Mouse (Mus musculus): ENCODE measurements around the gene Tmem62. TPM values are rescaled to one million over a fixed set of nuclear protein-coding genes. Genes with fewer than 3 reads are reported as not detected.

Tmem62 gene
- total and polyA plus RNA-seq, 2 experiments from 2014 or later, result 2.4 to 3.3 TPM

- no peak overlapping the region for H3K27ac ChIP-seq (ENCODE audit: low read depth)
- ATAC-seq (ENCODE audit: insufficient read depth, low read depth) (no peak), DNase-seq (ENCODE audit: low spot score) (no peak)
- peaks cover 17% of the 10 kb centered on the region for H3K36me3 ChIP-seq (replicated peaks; ENCODE audit: control insufficient read depth, insufficient read depth, low read length)
- H3K9me3 ChIP-seq (replicated peaks; ENCODE audit: control insufficient read depth, low read length), result no peaks in the 10 kb centered on the region
- H3K4me3 ChIP-seq (ENCODE audit: low read depth, low read length), result no peak overlapping the region
- no peak overlapping the region for H3K4me2 ChIP-seq (ENCODE audit: low read depth, low read length)
- 65% methylated on average over 5 of the region's 5 CpGs for WGBS
- TF ChIP-seq CTCF (IDR thresholded peaks at IDR 0.05; ENCODE audit: low read depth), result no peak
- TF ChIP-seq EP300 (IDR thresholded peaks at IDR 0.05; ENCODE audit: low read depth), result no peak
- H3K27me3 ChIP-seq (ENCODE audit: control insufficient read depth, insufficient read depth, low read length), result no peaks in the 10 kb centered on the region
- no peaks in the 10 kb centered on the region for H3K4me1 ChIP-seq (ENCODE audit: control insufficient read depth, insufficient read depth)
- H3K9ac ChIP-seq (replicated peaks; ENCODE audit: low read depth, low read length), result no peak overlapping the region
These were observed 17.0 kb upstream of the Tmem62 start for GRCm38 (mm10) chr2:120959827-120960226.

DNA sequence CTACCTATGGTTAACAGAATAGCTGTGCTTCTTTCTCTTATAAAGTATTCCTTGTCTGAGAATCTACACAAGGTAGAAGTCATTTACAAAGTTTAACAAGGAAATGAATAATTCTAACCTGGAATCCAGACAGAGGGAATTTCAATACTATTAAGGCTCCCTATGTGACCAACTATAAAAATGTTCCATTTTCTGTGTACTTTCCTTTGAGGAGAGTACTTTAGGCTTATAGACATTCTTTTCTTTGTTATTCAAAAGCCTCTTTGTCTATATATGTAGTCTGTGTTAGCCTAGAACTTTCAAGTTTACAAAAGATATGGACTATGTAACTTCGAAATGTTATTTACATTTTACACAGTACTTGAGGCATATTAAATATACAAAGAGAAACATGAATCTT lies 16.6 kb upstream of the Tmem62 start:
- no peak for DNase-seq (ENCODE audit: low spot score)

DNA sequence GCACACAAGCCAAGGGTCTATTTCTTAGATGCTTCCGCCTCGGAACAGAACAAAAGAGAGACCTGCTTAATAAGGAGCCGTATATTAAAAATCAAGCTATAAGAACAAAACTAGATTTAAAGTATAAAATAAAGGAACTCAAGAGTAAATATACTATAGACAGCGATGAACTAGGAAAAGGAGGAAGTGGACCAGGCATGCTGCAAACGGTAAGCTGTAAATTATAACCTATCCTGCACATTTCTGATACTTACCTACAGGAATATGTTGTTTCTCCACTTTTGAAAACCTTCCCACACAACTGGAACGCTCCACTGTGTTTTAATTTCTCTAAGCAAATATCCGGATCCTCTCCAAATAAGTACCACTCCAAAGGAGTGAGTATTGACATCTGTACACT lies 13.7 kb upstream of the Tmem62 start:
- Histone ChIP-seq H3K36me3 (replicated peaks; ENCODE audit: control insufficient read depth, insufficient read depth, low read length) (peaks cover 15% of the 10 kb centered on the region; the same call in 1 of the 2 replicates), H3K9ac (replicated peaks; ENCODE audit: low read depth, low read length) (no peak overlapping the region)
- ATAC-seq (ENCODE audit: insufficient read depth, low read depth), result no peak

More for the DNA sequence above, 16.6 kb upstream of the Tmem62 start:
- no peaks in the 10 kb centered on the region for H3K27me3 ChIP-seq (ENCODE audit: control insufficient read depth, insufficient read depth, low read length)
- H3K27ac ChIP-seq (ENCODE audit: low read depth), result no peak overlapping the region
- no peak overlapping the region for H3K4me2 ChIP-seq (ENCODE audit: low read depth, low read length)
- TF ChIP-seq CTCF (IDR thresholded peaks at IDR 0.05; ENCODE audit: low read depth) (no peak), EP300 (IDR thresholded peaks at IDR 0.05; ENCODE audit: low read depth) (no peak)
- H3K36me3 ChIP-seq (replicated peaks; ENCODE audit: control insufficient read depth, insufficient read depth, low read length), result peaks cover 14% of the 10 kb centered on the region; the same call in 1 of the 2 replicates
- H3K9ac ChIP-seq (replicated peaks; ENCODE audit: low read depth, low read length), result no peak overlapping the region
- WGBS, result 100% methylated on average over 1 of the region's 1 CpGs
- no peak for ATAC-seq (ENCODE audit: insufficient read depth, low read depth)
- H3K9me3 ChIP-seq (replicated peaks; ENCODE audit: control insufficient read depth, low read length), result no peaks in the 10 kb centered on the region
- no peaks in the 10 kb centered on the region for H3K4me1 ChIP-seq (ENCODE audit: control insufficient read depth, insufficient read depth)
- no peak overlapping the region for H3K4me3 ChIP-seq (ENCODE audit: low read depth, low read length)

DNA sequence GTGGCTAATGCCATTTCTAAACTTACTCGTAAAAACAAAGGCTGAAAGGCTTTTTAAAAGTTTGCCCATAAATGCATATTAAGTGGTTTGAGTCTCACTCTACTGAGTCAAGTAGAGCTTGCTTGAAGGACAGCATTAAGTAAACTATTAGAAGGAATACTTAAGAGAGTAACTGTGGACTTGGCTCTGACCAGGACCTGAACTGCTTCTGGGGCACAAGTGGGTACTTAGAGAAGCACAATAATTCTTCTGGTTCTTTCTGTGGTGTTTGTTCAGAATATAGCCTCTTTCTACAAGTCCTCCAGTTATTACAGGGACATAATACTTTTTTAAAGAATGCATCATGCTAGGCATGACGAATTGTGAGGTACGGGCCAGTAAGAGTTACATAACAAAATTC lies 11.3 kb upstream of the Tmem62 start:
- WGBS, result 92% methylated on average over 3 of the region's 3 CpGs
- H3K4me1 ChIP-seq (ENCODE audit: control insufficient read depth, insufficient read depth), result peaks cover 8% of the 10 kb centered on the region
- TF ChIP-seq EP300 (IDR thresholded peaks at IDR 0.05; ENCODE audit: low read depth) (no peak), CTCF (IDR thresholded peaks at IDR 0.05; ENCODE audit: low read depth) (no peak)
- no peaks in the 10 kb centered on the region for H3K27me3 ChIP-seq (ENCODE audit: control insufficient read depth, insufficient read depth, low read length)
- H3K4me2 ChIP-seq (ENCODE audit: low read depth, low read length), result no peak overlapping the region
- H3K4me3 ChIP-seq (ENCODE audit: low read depth, low read length), result no peak overlapping the region
- ATAC-seq (ENCODE audit: insufficient read depth, low read depth) (no peak), DNase-seq (ENCODE audit: low spot score) (no peak)
- no peaks in the 10 kb centered on the region for H3K9me3 ChIP-seq (replicated peaks; ENCODE audit: control insufficient read depth, low read length)
- H3K27ac ChIP-seq (ENCODE audit: low read depth), result no peak overlapping the region
- H3K36me3 ChIP-seq (replicated peaks; ENCODE audit: control insufficient read depth, insufficient read depth, low read length), result peaks cover 13% of the 10 kb centered on the region; the same call in 1 of the 2 replicates
- H3K9ac ChIP-seq (replicated peaks; ENCODE audit: low read depth, low read length), result no peak overlapping the region

More for the DNA sequence above, 13.7 kb upstream of the Tmem62 start:
- no peak overlapping the region for H3K27ac ChIP-seq (ENCODE audit: low read depth)
- WGBS, result 91% methylated on average over 7 of the region's 7 CpGs
- no peaks in the 10 kb centered on the region for H3K4me1 ChIP-seq (ENCODE audit: control insufficient read depth, insufficient read depth)
- H3K4me2 ChIP-seq (ENCODE audit: low read depth, low read length), result no peak overlapping the region
- TF ChIP-seq EP300 (IDR thresholded peaks at IDR 0.05; ENCODE audit: low read depth) (no peak), CTCF (IDR thresholded peaks at IDR 0.05; ENCODE audit: low read depth) (no peak)
- no peaks in the 10 kb centered on the region for H3K27me3 ChIP-seq (ENCODE audit: control insufficient read depth, insufficient read depth, low read length)
- no peaks in the 10 kb centered on the region for H3K9me3 ChIP-seq (replicated peaks; ENCODE audit: control insufficient read depth, low read length)
- DNase-seq (ENCODE audit: low spot score), result no peak
- no peak overlapping the region for H3K4me3 ChIP-seq (ENCODE audit: low read depth, low read length)

GRCm38 (mm10) chr2:120970045-120970539 lies 6.7 kb upstream of the Tmem62 start:
- WGBS, result under 1% methylated on average over 23 of the region's 23 CpGs
- Histone ChIP-seq H3K27me3 (ENCODE audit: control insufficient read depth, insufficient read depth, low read length) (no peaks in the 10 kb centered on the region), H3K4me3 (ENCODE audit: low read depth, low read length) (peak overlapping the region; percentile 79), H3K9ac (replicated peaks; ENCODE audit: low read depth, low read length) (peak overlapping the region; percentile 78), H3K4me1 (ENCODE audit: control insufficient read depth, insufficient read depth) (peaks cover 8% of the 10 kb centered on the region), H3K9me3 (replicated peaks; ENCODE audit: control insufficient read depth, low read length) (no peaks in the 10 kb centered on the region), H3K4me2 (ENCODE audit: low read depth, low read length) (peak overlapping the region; percentile 69), H3K27ac (ENCODE audit: low read depth) (peak overlapping the region; percentile 80), H3K36me3 (replicated peaks; ENCODE audit: control insufficient read depth, insufficient read depth, low read length) (peaks cover 4% of the 10 kb centered on the region; the same call in 1 of the 2 replicates)
- DNase-seq (ENCODE audit: low spot score) (peak; percentile 17), ATAC-seq (ENCODE audit: insufficient read depth, low read depth) (peak; percentile 31; the same call in 1 of the 2 replicates)
- TF ChIP-seq CTCF (IDR thresholded peaks at IDR 0.05; ENCODE audit: low read depth), result no peak

- Histone ChIP-seq H3K9ac (replicated peaks; ENCODE audit: low read depth, low read length) (peak within 1 kb of the TSS; percentile 78), H3K9me3 (replicated peaks; ENCODE audit: control insufficient read depth, low read length) (no peaks in the 10 kb centered on the region), H3K27me3 (ENCODE audit: control insufficient read depth, insufficient read depth, low read length) (no peaks in the 10 kb centered on the region), H3K4me2 (ENCODE audit: low read depth, low read length) (peak within 1 kb of the TSS; percentile 69), H3K36me3 (replicated peaks; ENCODE audit: control insufficient read depth, insufficient read depth, low read length) (peaks cover 4% of the 10 kb centered on the region; the same call in 1 of the 2 replicates), H3K4me3 (ENCODE audit: low read depth, low read length) (peak within 1 kb of the TSS; percentile 79), H3K4me1 (ENCODE audit: control insufficient read depth, insufficient read depth) (peaks cover 8% of the 10 kb centered on the region), H3K27ac (ENCODE audit: low read depth) (peak within 1 kb of the TSS; percentile 80)
- DNase-seq (ENCODE audit: low spot score) (peak; percentile 81), ATAC-seq (ENCODE audit: insufficient read depth, low read depth) (peak; percentile 93)
- whole genome bisulfite sequencing, result under 1% methylated on average over 39 of the region's 39 CpGs
- 0 out of 2 replicates have a peak, but pooled peaks have one; percentile 46 for TF ChIP-seq EP300 (IDR thresholded peaks at IDR 0.05; ENCODE audit: low read depth)
- TF ChIP-seq CTCF (IDR thresholded peaks at IDR 0.05; ENCODE audit: low read depth), result no peak
These were observed 6.2 kb upstream of the Tmem62 start, which contains the start of gene Ubr1 for GRCm38 (mm10) chr2:120970559-120971080. Gene Ubr1 (minus strand): TSS chr2:120970715.
